Mouse (Mus musculus): ENCODE results near the gene Prg2.

Gene Prg2

GRCm38 (mm10) chr2:85033121-85033520 lies 52.9 kb downstream of the Prg2 start:
- no peak for DNase-seq

Measured in thymus, postnatal 25 days (tissue).